Mouse (Mus musculus) MEL (cell line): Measurements from ENCODE around the gene Tnnt2.

Experiments
- CTCF ChIP-seq, 3 experiments: IDR thresholded peaks in 2 of 3; conservative IDR thresholded peaks in 1 of 3; 2 replicates each; pipeline ENCODE4 v1.5.1; 2011 to 2012; ENCODE audit warnings: low read length in 3 of 3, low read depth in 2 of 3, mild to moderate bottlenecking in 2 of 3, improper control_type of control experiment in 1 of 3, inconsistent platforms in 1 of 3, mixed read lengths in 1 of 3, moderate library complexity in 1 of 3; ENCODE audit not compliant: control insufficient read depth in 1 of 3, insufficient read depth in 1 of 3, poor library complexity in 1 of 3, severe bottlenecking in 1 of 3
- MAFK ChIP-seq: IDR thresholded peaks from 2 replicates; pipeline ENCODE4 v1.6.1; 2011; ENCODE audit warnings: low read depth, mild to moderate bottlenecking, low read length, improper control_type of control experiment, borderline replicate concordance
- NELFE ChIP-seq: IDR thresholded peaks from 2 replicates; pipeline ENCODE4 v1.6.1; 2011; ENCODE audit warnings: low read depth, low read length, improper control_type of control experiment
- ZKSCAN1 ChIP-seq: IDR thresholded peaks from 2 replicates; pipeline ENCODE4 v1.6.1; 2012; ENCODE audit warnings: low read depth, mild to moderate bottlenecking, inconsistent platforms, low read length, improper control_type of control experiment, moderate library complexity

DNA sequence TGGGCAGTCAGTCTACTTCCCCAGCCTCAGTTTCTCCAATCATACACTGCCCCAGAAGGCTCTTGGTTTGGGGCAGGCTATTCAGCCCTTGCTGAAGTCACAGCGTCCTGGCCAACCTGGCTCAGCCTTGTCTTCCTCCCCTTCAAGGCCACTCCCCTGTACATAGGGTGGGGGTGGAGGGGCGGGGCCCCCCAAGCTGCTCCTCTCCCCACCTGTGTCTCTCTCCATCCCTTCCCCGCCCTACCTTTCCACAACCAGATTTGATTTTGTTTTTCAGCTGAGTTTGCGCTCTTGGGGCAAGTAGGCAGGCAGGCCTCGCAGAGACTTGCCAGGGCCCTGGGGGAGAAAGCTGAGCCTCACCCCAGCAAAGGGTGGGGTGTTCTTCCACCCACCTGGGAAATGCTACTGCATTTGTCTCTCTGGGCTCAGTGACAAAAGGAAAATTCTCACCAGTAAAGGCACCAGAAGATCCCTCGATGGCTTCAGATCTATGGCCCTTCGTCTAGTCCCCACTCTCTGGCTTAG lies 63.9 kb downstream of the Tnnt2 start:
- TF ChIP-seq CTCF (IDR thresholded peaks at IDR 0.05 in 2 of 3, conservative IDR thresholded peaks at IDR 0.05 in 1 of 3; ENCODE audit: control insufficient read depth in 1 of 3, insufficient read depth in 1 of 3, low read depth in 2 of 3, low read length in 3 of 3, poor library complexity in 1 of 3, severe bottlenecking in 1 of 3) (no peak), MAFK (no peak), NELFE (no peak), ZKSCAN1 (no peak)
